Mouse (Mus musculus): ENCODE data around the gene Blvrb. TPM values are rescaled to one million over a fixed set of nuclear protein-coding genes. Genes with fewer than 3 reads are reported as not detected.

Blvrb gene
- polyA plus RNA-seq, 1 experiment from 2014 or later: 35.4 TPM

GRCm38 (mm10) chr7:27446051-27446450 lies 1.7 kb upstream of the Blvrb start:
- H3K4me3 ChIP-seq (ENCODE audit: low read depth, low read length): peak overlapping the region; percentile 45
- H3K9me3 ChIP-seq (ENCODE audit: control insufficient read depth, low read length): no peaks in the 10 kb centered on the region
- H3K36me3 ChIP-seq (ENCODE audit: control insufficient read depth, insufficient read depth, low read length): no peaks in the 10 kb centered on the region
- peak overlapping the region; percentile 70 for H3K9ac ChIP-seq (ENCODE audit: low read depth, low read length)
- DNase-seq (ENCODE audit: low spot score) (peak; percentile 35), ATAC-seq (ENCODE audit: low FRiP score) (no peak)
- H3K4me2 ChIP-seq (replicated peaks; ENCODE audit: low read depth, low read length): peak overlapping the region; percentile 84
- no peaks in the 10 kb centered on the region; the same call in none of the 2 replicates for H3K4me1 ChIP-seq (replicated peaks; ENCODE audit: control insufficient read depth, insufficient read depth, low read length)
- H3K27me3 ChIP-seq (ENCODE audit: control insufficient read depth, insufficient read depth, low read length): peaks cover 18% of the 10 kb centered on the region
- 4% methylated on average over 15 of the region's 18 CpGs for whole genome bisulfite sequencing
- no peak overlapping the region for H3K27ac ChIP-seq (ENCODE audit: low read depth, low read length)

- no peak overlapping the region for H3K27ac ChIP-seq (ENCODE audit: low read depth, low read length)
- peaks cover 18% of the 10 kb centered on the region for H3K27me3 ChIP-seq (ENCODE audit: control insufficient read depth, insufficient read depth, low read length)
- peak overlapping the region; percentile 45 for H3K4me3 ChIP-seq (ENCODE audit: low read depth, low read length)
- ATAC-seq (ENCODE audit: low FRiP score): 0 out of 2 replicates have a peak, but pooled peaks have one; percentile 8
- WGBS: 14% methylated on average over 32 of the region's 53 CpGs
- DNase-seq (ENCODE audit: low spot score): peak; percentile 52
- H3K4me1 ChIP-seq (replicated peaks; ENCODE audit: control insufficient read depth, insufficient read depth, low read length): no peaks in the 10 kb centered on the region; the same call in none of the 2 replicates
- H3K9ac ChIP-seq (ENCODE audit: low read depth, low read length): peak overlapping the region; percentile 70
- no peaks in the 10 kb centered on the region for H3K9me3 ChIP-seq (ENCODE audit: control insufficient read depth, low read length)
- H3K4me2 ChIP-seq (replicated peaks; ENCODE audit: low read depth, low read length): peak overlapping the region; percentile 84
- no peaks in the 10 kb centered on the region for H3K36me3 ChIP-seq (ENCODE audit: control insufficient read depth, insufficient read depth, low read length)
These were observed 1.0 kb upstream of the Blvrb start for GRCm38 (mm10) chr7:27446521-27447418.

GRCm38 (mm10) chr7:27448421-27449206 lies 836 bp downstream of the Blvrb start:
- Histone ChIP-seq H3K4me3 (ENCODE audit: low read depth, low read length) (peak overlapping the region; percentile 43), H3K4me1 (replicated peaks; ENCODE audit: control insufficient read depth, insufficient read depth, low read length) (no peaks in the 10 kb centered on the region; the same call in none of the 2 replicates), H3K4me2 (replicated peaks; ENCODE audit: low read depth, low read length) (peak overlapping the region; percentile 84), H3K27me3 (ENCODE audit: control insufficient read depth, insufficient read depth, low read length) (peaks cover 18% of the 10 kb centered on the region), H3K9ac (ENCODE audit: low read depth, low read length) (peak overlapping the region; percentile 33; the same call in 1 of the 2 replicates), H3K27ac (ENCODE audit: low read depth, low read length) (no peak overlapping the region), H3K9me3 (ENCODE audit: control insufficient read depth, low read length) (no peaks in the 10 kb centered on the region), H3K36me3 (ENCODE audit: control insufficient read depth, insufficient read depth, low read length) (no peaks in the 10 kb centered on the region)
- DNase-seq (ENCODE audit: low spot score) (no peak), ATAC-seq (ENCODE audit: low FRiP score) (no peak)
- WGBS: 58% methylated on average over 15 of the region's 15 CpGs

- Histone ChIP-seq H3K4me3 (ENCODE audit: low read depth, low read length) (no peak overlapping the region), H3K27ac (ENCODE audit: low read depth, low read length) (no peak overlapping the region), H3K4me1 (replicated peaks; ENCODE audit: control insufficient read depth, insufficient read depth, low read length) (no peaks in the 10 kb centered on the region; the same call in none of the 2 replicates), H3K9ac (ENCODE audit: low read depth, low read length) (no peak overlapping the region), H3K9me3 (ENCODE audit: control insufficient read depth, low read length) (no peaks in the 10 kb centered on the region), H3K36me3 (ENCODE audit: control insufficient read depth, insufficient read depth, low read length) (no peaks in the 10 kb centered on the region), H3K27me3 (ENCODE audit: control insufficient read depth, insufficient read depth, low read length) (peaks cover 18% of the 10 kb centered on the region), H3K4me2 (replicated peaks; ENCODE audit: low read depth, low read length) (no peak overlapping the region)
- 63% methylated on average over 10 of the region's 10 CpGs for WGBS
- ATAC-seq (ENCODE audit: low FRiP score) (no peak), DNase-seq (ENCODE audit: low spot score) (peak; percentile 75)
These were observed 1.6 kb downstream of the Blvrb start for GRCm38 (mm10) chr7:27449256-27449862.

GRCm38 (mm10) chr7:27451359-27451758 lies 3.6 kb downstream of the Blvrb start:
- ATAC-seq (ENCODE audit: low FRiP score) (no peak), DNase-seq (ENCODE audit: low spot score) (no peak)
- Histone ChIP-seq H3K4me3 (ENCODE audit: low read depth, low read length) (no peak overlapping the region), H3K9me3 (ENCODE audit: control insufficient read depth, low read length) (no peaks in the 10 kb centered on the region), H3K9ac (ENCODE audit: low read depth, low read length) (no peak overlapping the region), H3K27ac (ENCODE audit: low read depth, low read length) (no peak overlapping the region), H3K27me3 (ENCODE audit: control insufficient read depth, insufficient read depth, low read length) (peaks cover 8% of the 10 kb centered on the region), H3K4me2 (replicated peaks; ENCODE audit: low read depth, low read length) (no peak overlapping the region), H3K36me3 (ENCODE audit: control insufficient read depth, insufficient read depth, low read length) (no peaks in the 10 kb centered on the region), H3K4me1 (replicated peaks; ENCODE audit: control insufficient read depth, insufficient read depth, low read length) (no peaks in the 10 kb centered on the region; the same call in 1 of the 2 replicates)
- 98% methylated on average over 2 of the region's 2 CpGs for WGBS

- Histone ChIP-seq H3K4me3 (ENCODE audit: low read depth, low read length) (no peak overlapping the region), H3K36me3 (ENCODE audit: control insufficient read depth, insufficient read depth, low read length) (no peaks in the 10 kb centered on the region), H3K4me1 (replicated peaks; ENCODE audit: control insufficient read depth, insufficient read depth, low read length) (no peaks in the 10 kb centered on the region; the same call in 1 of the 2 replicates), H3K27me3 (ENCODE audit: control insufficient read depth, insufficient read depth, low read length) (no peaks in the 10 kb centered on the region; the same call in 1 of the 2 replicates), H3K9ac (ENCODE audit: low read depth, low read length) (no peak overlapping the region), H3K4me2 (replicated peaks; ENCODE audit: low read depth, low read length) (no peak overlapping the region), H3K9me3 (ENCODE audit: control insufficient read depth, low read length) (no peaks in the 10 kb centered on the region), H3K27ac (ENCODE audit: low read depth, low read length) (no peak overlapping the region)
- ATAC-seq (ENCODE audit: low FRiP score) (no peak), DNase-seq (ENCODE audit: low spot score) (no peak)
- 53% methylated on average over 13 of the region's 13 CpGs for WGBS
These were observed 4.5 kb downstream of the Blvrb start for GRCm38 (mm10) chr7:27452206-27452770.

GRCm38 (mm10) chr7:27454461-27455121 lies 6.8 kb downstream of the Blvrb start:
- Histone ChIP-seq H3K4me3 (ENCODE audit: low read depth, low read length) (no peak overlapping the region), H3K9ac (ENCODE audit: low read depth, low read length) (no peak overlapping the region), H3K4me1 (replicated peaks; ENCODE audit: control insufficient read depth, insufficient read depth, low read length) (no peaks in the 10 kb centered on the region), H3K9me3 (ENCODE audit: control insufficient read depth, low read length) (no peaks in the 10 kb centered on the region), H3K27ac (ENCODE audit: low read depth, low read length) (no peak overlapping the region), H3K27me3 (ENCODE audit: control insufficient read depth, insufficient read depth, low read length) (no peaks in the 10 kb centered on the region), H3K4me2 (replicated peaks; ENCODE audit: low read depth, low read length) (no peak overlapping the region), H3K36me3 (ENCODE audit: control insufficient read depth, insufficient read depth, low read length) (no peaks in the 10 kb centered on the region)
- ATAC-seq (ENCODE audit: low FRiP score): no peak
- 82% methylated on average over 10 of the region's 10 CpGs for WGBS
- no peak for DNase-seq (ENCODE audit: low spot score)

GRCm38 (mm10) chr7:27455273-27455672 lies 7.5 kb downstream of the Blvrb start:
- no peak for DNase-seq (ENCODE audit: low spot score)
- H3K4me1 ChIP-seq (replicated peaks; ENCODE audit: control insufficient read depth, insufficient read depth, low read length): no peaks in the 10 kb centered on the region
- H3K9ac ChIP-seq (ENCODE audit: low read depth, low read length): no peak overlapping the region
- ATAC-seq (ENCODE audit: low FRiP score): no peak
- WGBS: 87% methylated on average over 3 of the region's 3 CpGs
- H3K4me2 ChIP-seq (replicated peaks; ENCODE audit: low read depth, low read length): no peak overlapping the region
- no peaks in the 10 kb centered on the region for H3K27me3 ChIP-seq (ENCODE audit: control insufficient read depth, insufficient read depth, low read length)
- no peaks in the 10 kb centered on the region for H3K36me3 ChIP-seq (ENCODE audit: control insufficient read depth, insufficient read depth, low read length)
- no peak overlapping the region for H3K27ac ChIP-seq (ENCODE audit: low read depth, low read length)
- H3K4me3 ChIP-seq (ENCODE audit: low read depth, low read length): no peak overlapping the region
- no peaks in the 10 kb centered on the region for H3K9me3 ChIP-seq (ENCODE audit: control insufficient read depth, low read length)

Measured in hindbrain, embryonic 11.5 days (tissue).